Mouse (Mus musculus): ENCODE measurements around the gene Adh1.

Adh1 gene

GRCm38 (mm10) chr3:138336104-138336754 lies 75.4 kb downstream of the Adh1 start:
- peak; percentile 63; the same call in 1 of the 2 replicates for TF ChIP-seq GATA4 (IDR thresholded peaks at IDR 0.05; ENCODE audit: insufficient replicate concordance, low read length)

Data from liver, adult (tissue).